Mouse (Mus musculus): ENCODE measurements around the gene Hnrnph1.

GRCm38 (mm10) chr11:50421461-50421860, 44.7 kb downstream of the Hnrnph1 start:
- no peak for TF ChIP-seq POLR2A (IDR thresholded peaks at IDR 0.05; ENCODE audit: low read depth, low read length)
- TF ChIP-seq CTCF (conservative IDR thresholded peaks at IDR 0.05; ENCODE audit: insufficient read depth, insufficient read length, low read depth, low read length): no peak

Measured in kidney, adult 2 months (tissue).